Mouse (Mus musculus) c-Kit-positive CD71-negative TER-119-negative erythroid progenitor cells, embryonic 14.5 days (primary cell): Measurements from ENCODE around the gene Mblac1.

Source experiments
- DNase-seq: peaks from one replicate; pipeline ENCODE4 v3.0.0-alpha.2; 2013; ENCODE audit warnings: low read depth

Mblac1 gene

GRCm38 (mm10) chr5:138193771-138194727, at the start of gene Mblac1:
Mblac1 (plus strand) TSS chr5:138194314.
- peak; percentile 80 for DNase-seq

- DNase-seq, result no peak
Measured at GRCm38 (mm10) chr5:138154390-138154789, 39.7 kb upstream of the Mblac1 start.

- DNase-seq, result peak; percentile 94
Measured at GRCm38 (mm10) chr5:138155443-138155976, 38.6 kb upstream of the Mblac1 start, which contains the start of gene Zfp113. Zfp113 (minus strand) TSS chr5:138155744.

- DNase-seq, result no peak
Measured at GRCm38 (mm10) chr5:138160224-138160762, 33.8 kb upstream of the Mblac1 start.

- DNase-seq, result peak; percentile 83
Measured at GRCm38 (mm10) chr5:138160842-138161665, 33.1 kb upstream of the Mblac1 start, which contains the start of gene Cops6. Cops6 (plus strand) TSS chr5:138161071.

GRCm38 (mm10) chr5:138163046-138163445, 31.1 kb upstream of the Mblac1 start:
- no peak for DNase-seq

GRCm38 (mm10) chr5:138163610-138164009, 30.5 kb upstream of the Mblac1 start:
- no peak for DNase-seq

GRCm38 (mm10) chr5:138165594-138165993, 28.5 kb upstream of the Mblac1 start:
- no peak for DNase-seq

- DNase-seq, result peak; percentile 87
Measured at GRCm38 (mm10) chr5:138170936-138171561, 23.1 kb upstream of the Mblac1 start.

GRCm38 (mm10) chr5:138171695-138172491, 22.2 kb upstream of the Mblac1 start, which contains the start of the genes Ap4m1 and Mcm7:
Ap4m1 (plus strand) TSS chr5:138172002.
Mcm7 (minus strand) TSS chr5:138172422.
- peak; percentile 96 for DNase-seq

GRCm38 (mm10) chr5:138173217-138173616, 20.9 kb upstream of the Mblac1 start:
- no peak for DNase-seq

- peak; percentile 73 for DNase-seq
Measured at GRCm38 (mm10) chr5:138186950-138187638, 7.0 kb upstream of the Mblac1 start, which contains the start of the genes Taf6 and Cnpy4. Taf6 (minus strand) TSS chr5:138187451. Cnpy4 (plus strand) TSS chr5:138187485.

- peak; percentile 66 for DNase-seq
Measured at GRCm38 (mm10) chr5:138187661-138188306, 6.3 kb upstream of the Mblac1 start.

GRCm38 (mm10) chr5:138194755-138195345, 736 bp downstream of the Mblac1 start:
- no peak for DNase-seq

- DNase-seq, result no peak
Measured at GRCm38 (mm10) chr5:138195463-138195862, 1.3 kb downstream of the Mblac1 start.

- no peak for DNase-seq
Measured at GRCm38 (mm10) chr5:138199576-138199975, 5.5 kb downstream of the Mblac1 start.

GRCm38 (mm10) chr5:138202086-138202485, 8.0 kb downstream of the Mblac1 start:
- DNase-seq, result no peak

GRCm38 (mm10) chr5:138207253-138207652, 13.1 kb downstream of the Mblac1 start:
- DNase-seq, result no peak

GRCm38 (mm10) chr5:138207873-138208272, 13.8 kb downstream of the Mblac1 start:
- no peak for DNase-seq
